Mouse (Mus musculus): Measurements from ENCODE around the gene Miga1. TPM values are rescaled to one million over a fixed set of nuclear protein-coding genes. Genes with fewer than 3 reads are reported as not detected.

Gene Miga1
- total and polyA plus RNA-seq, 3 experiments = 25.3 to 44.7 (median 32.5) TPM

DNA sequence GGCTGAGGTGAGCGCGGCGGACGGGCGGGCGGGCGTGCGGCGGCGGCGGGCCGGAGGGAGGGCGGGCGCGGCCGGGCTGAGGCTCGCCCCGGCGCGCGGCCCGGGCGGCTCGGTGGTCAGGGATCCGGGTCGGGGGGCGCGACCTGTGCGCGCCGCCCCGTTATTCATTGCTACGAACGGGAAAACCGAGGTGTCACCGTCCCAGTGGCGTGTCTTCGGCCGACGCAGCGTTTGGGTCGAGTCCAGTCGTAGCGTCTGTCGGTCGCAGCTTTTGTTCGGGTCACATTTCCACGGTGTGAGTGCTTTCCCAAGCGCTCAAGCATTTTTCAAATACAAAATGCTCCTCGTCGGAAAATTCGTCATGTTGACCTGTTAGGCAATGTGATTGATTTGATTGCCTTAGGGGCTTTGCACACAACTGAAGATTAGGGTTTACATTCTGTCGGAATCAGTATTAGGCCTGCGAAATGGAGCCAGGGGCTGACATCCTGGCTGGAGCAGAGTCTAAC lies 6.5 kb upstream of the Miga1 start:
- Histone ChIP-seq H3K9ac (ENCODE audit: insufficient read depth, low read depth) (peak overlapping the region; percentile 91), H3K27ac (ENCODE audit: insufficient read depth, low read depth) (no peak overlapping the region), H3K36me3 (replicated peaks in 1 of 2; ENCODE audit: control insufficient read depth in 1 of 2, insufficient read depth in 1 of 2, low read length in 1 of 2) (peaks cover 0 to 21% of the 10 kb centered on the region in 2 experiments), H3K4me3 (replicated peaks in 1 of 3; ENCODE audit: low read depth in 2 of 3, low read length in 2 of 3, poor library complexity in 1 of 3) (peak overlapping the region; percentile 69 to 72 (median 72)), H3K4me1 (ENCODE audit: control insufficient read depth in 1 of 2, insufficient read depth in 2 of 2) (peaks cover 3 to 21% of the 10 kb centered on the region in 2 experiments), H3K4me2 (ENCODE audit: insufficient read depth, low read depth, poor library complexity, severe bottlenecking) (peak overlapping the region; percentile 96), H3K27me3 (replicated peaks) (no peaks in the 10 kb centered on the region), H3K9me3 (replicated peaks; ENCODE audit: low read length) (no peaks in the 10 kb centered on the region), H3K79me2 (replicated peaks; ENCODE audit: control insufficient read depth, extremely low read depth, insufficient read depth, poor library complexity, severe bottlenecking) (peaks cover 38% of the 10 kb centered on the region)
- dilution Hi-C loops (cut with MboI; ENCODE audit: extremely low pct_ligation_motif_present, extremely low pct_unique_long_range_greater_than_20kb, low sequenced_read_pairs) = no loop called here
- no peak for TF ChIP-seq MAZ (IDR thresholded peaks at IDR 0.05; ENCODE audit: low read depth, low read length)
- TF ChIP-seq GABPA (IDR thresholded peaks at IDR 0.05; ENCODE audit: insufficient replicate concordance, low read depth, low read length) = no peak
- TF ChIP-seq TCF12 (IDR thresholded peaks at IDR 0.05; ENCODE audit: low read depth, low read length) = no peak
- TF ChIP-seq ZMIZ1 (IDR thresholded peaks at IDR 0.05; ENCODE audit: low read depth, low read length) = no peak
- TF ChIP-seq MEF2A (IDR thresholded peaks at IDR 0.05; ENCODE audit: borderline replicate concordance, low read depth, low read length) = no peak
- TF ChIP-seq ZC3H11A (IDR thresholded peaks at IDR 0.05; ENCODE audit: low read depth, low read length) = no peak
- TF ChIP-seq NELFE (IDR thresholded peaks at IDR 0.05; ENCODE audit: low read depth, low read length) = no peak
- TF ChIP-seq SMC3 (IDR thresholded peaks at IDR 0.05; ENCODE audit: low read depth, low read length) = no peak
- TF ChIP-seq CHD2 (IDR thresholded peaks at IDR 0.05; ENCODE audit: low read length) = no peak
- no peak for TF ChIP-seq IRF4 (IDR thresholded peaks at IDR 0.05; ENCODE audit: low read depth, low read length)
- TF ChIP-seq ZNF384 (IDR thresholded peaks at IDR 0.05; ENCODE audit: low read depth, low read length) = no peak
- no peak for TF ChIP-seq USF2 (conservative IDR thresholded peaks at IDR 0.05; ENCODE audit: low read depth, low read length)
- TF ChIP-seq CTCF (conservative IDR thresholded peaks at IDR 0.05 in 1 of 2, IDR thresholded peaks at IDR 0.05 in 1 of 2; ENCODE audit: low read depth in 2 of 2, low read length in 2 of 2) = no peak
- TF ChIP-seq RCOR1 (conservative IDR thresholded peaks at IDR 0.05; ENCODE audit: low read depth, low read length) = no peak
- no peak for TF ChIP-seq JUN (IDR thresholded peaks at IDR 0.05; ENCODE audit: insufficient read depth, low read depth, low read length)
- peak; percentile 66; the same call in 1 of the 2 replicates for TF ChIP-seq MXI1 (IDR thresholded peaks at IDR 0.05; ENCODE audit: low read depth, low read length)
- no peak for TF ChIP-seq RAD21 (IDR thresholded peaks at IDR 0.05; ENCODE audit: low read depth, low read length)
- TF ChIP-seq PAX5 (IDR thresholded peaks at IDR 0.05; ENCODE audit: low read length) = no peak
- no peak; the same call in 1 of the 2 replicates for TF ChIP-seq CHD1 (IDR thresholded peaks at IDR 0.05; ENCODE audit: low read depth, low read length)
- TF ChIP-seq HCFC1 (IDR thresholded peaks at IDR 0.05; ENCODE audit: low read depth, low read length) = no peak
- no peak for TF ChIP-seq JUND (conservative IDR thresholded peaks at IDR 0.05; ENCODE audit: low read depth, low read length)
- no peak for TF ChIP-seq POLR2AphosphoS2 (IDR thresholded peaks at IDR 0.05; ENCODE audit: low read depth, low read length)
- TF ChIP-seq ELF1 (IDR thresholded peaks at IDR 0.05; ENCODE audit: low read depth, low read length) = no peak
- no peak for TF ChIP-seq MAFK (IDR thresholded peaks at IDR 0.05; ENCODE audit: insufficient replicate concordance, low read length)
- no peak for TF ChIP-seq USF1 (IDR thresholded peaks at IDR 0.05; ENCODE audit: low read depth, low read length)
- peak; percentile 81; the same call in 1 of the 2 replicates for TF ChIP-seq UBTF (IDR thresholded peaks at IDR 0.05; ENCODE audit: low read depth, low read length)
- no peak for TF ChIP-seq MAX (IDR thresholded peaks at IDR 0.05; ENCODE audit: low read length)
- no peak for TF ChIP-seq BHLHE40 (IDR thresholded peaks at IDR 0.05; ENCODE audit: low read depth, low read length)
- peak; percentile 85 for TF ChIP-seq SIN3A (IDR thresholded peaks at IDR 0.05; ENCODE audit: low read length)
- peak; percentile 49; the same call in 1 of the 2 replicates for TF ChIP-seq MYC (IDR thresholded peaks at IDR 0.05; ENCODE audit: low read depth, low read length)
- TF ChIP-seq E2F4 (IDR thresholded peaks at IDR 0.05; ENCODE audit: insufficient replicate concordance, low read depth, low read length) = no peak
- TF ChIP-seq EP300 (IDR thresholded peaks at IDR 0.05; ENCODE audit: low read length) = no peak
- TF ChIP-seq KAT2A (IDR thresholded peaks at IDR 0.05; ENCODE audit: insufficient replicate concordance, low read length) = no peak
- 0 out of 2 replicates have a peak, but pooled peaks have one; percentile 20 for TF ChIP-seq TBP (conservative IDR thresholded peaks at IDR 0.05; ENCODE audit: low read depth, low read length)
- TF ChIP-seq POLR2A (IDR thresholded peaks at IDR 0.05; ENCODE audit: low read depth, low read length) = no peak
- TF ChIP-seq NRF1 (IDR thresholded peaks at IDR 0.05; ENCODE audit: low read depth, low read length) = no peak
- no peak for TF ChIP-seq ETS1 (conservative IDR thresholded peaks at IDR 0.05; ENCODE audit: low read depth, low read length)
- no peak for TF ChIP-seq ZKSCAN1 (IDR thresholded peaks at IDR 0.05; ENCODE audit: borderline replicate concordance, low read depth, low read length)
- DNase-seq (ENCODE audit: extremely low read depth) = peak; percentile 45
- in situ Hi-C loops (cut with MboI; ENCODE audit: low pct_ligation_motif_present, low pct_unique_long_range_greater_than_20kb, low sequenced_read_pairs) = no loop called here
